Mouse (Mus musculus): ENCODE data around the gene A530064D06Rik. TPM values are rescaled to one million over a fixed set of nuclear protein-coding genes. Genes with fewer than 3 reads are reported as not detected.

A530064D06Rik gene
- polyA plus RNA-seq, 1 experiment = 0.07 TPM

DNA sequence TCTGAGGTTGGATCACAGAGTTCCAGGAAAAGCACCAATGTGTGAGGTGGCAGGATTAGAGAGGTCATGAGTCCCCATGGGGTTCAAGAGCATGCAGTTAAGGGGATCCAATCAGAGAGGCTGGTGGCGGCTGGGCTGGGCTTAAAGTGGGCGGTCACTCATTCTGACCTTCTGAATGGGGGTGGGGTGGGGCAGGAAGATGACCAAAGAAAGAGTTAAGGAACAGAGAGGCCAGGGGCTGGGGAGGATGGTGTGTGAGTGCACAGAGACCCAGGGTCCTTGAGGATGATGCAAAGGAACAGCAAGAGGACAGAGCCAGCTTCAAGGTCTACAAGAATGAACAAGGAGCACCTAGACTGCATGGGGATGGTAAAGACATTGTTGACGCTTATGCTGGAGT lies 58.6 kb downstream of the A530064D06Rik start:
- no peaks in the 10 kb centered on the region for H3K4me1 ChIP-seq (ENCODE audit: control insufficient read depth, insufficient read depth, low read length)
- no peak overlapping the region for H3K4me3 ChIP-seq (ENCODE audit: control insufficient read depth, low read depth, low read length)
- H3K36me3 ChIP-seq (ENCODE audit: control insufficient read depth, insufficient read depth, low read length) = no peaks in the 10 kb centered on the region
- TF ChIP-seq POLR2A (IDR thresholded peaks at IDR 0.05; ENCODE audit: control insufficient read depth, low read depth, low read length) (no peak), CTCF (IDR thresholded peaks at IDR 0.05; ENCODE audit: control insufficient read depth, insufficient read depth, insufficient replicate concordance, low read depth, low read length) (no peak)
- no peaks in the 10 kb centered on the region for H3K27me3 ChIP-seq (ENCODE audit: control insufficient read depth, insufficient read depth, low read length)
- H3K27ac ChIP-seq (ENCODE audit: control insufficient read depth, insufficient read depth, low read depth, low read length) = no peak overlapping the region

DNA sequence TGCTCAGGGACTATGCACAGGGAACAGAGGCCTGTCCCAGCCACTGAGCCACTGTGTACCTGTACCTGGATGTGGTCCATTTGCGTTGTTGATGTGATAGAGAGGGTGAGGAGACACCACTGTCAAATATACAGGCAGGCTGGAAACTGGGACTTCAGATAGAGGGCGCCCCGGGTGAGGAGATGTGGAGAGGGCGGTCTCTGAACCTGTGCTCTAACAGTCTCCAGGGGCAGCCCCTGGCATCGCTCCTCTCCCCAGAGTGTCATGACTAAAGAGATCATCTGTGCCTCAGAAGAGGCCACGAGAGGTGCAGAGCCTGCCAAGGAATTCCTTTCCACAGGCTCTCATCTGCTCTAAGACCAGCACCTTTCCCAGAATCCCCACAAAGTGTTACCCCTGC lies 59.2 kb downstream of the A530064D06Rik start:
- Histone ChIP-seq H3K4me3 (ENCODE audit: control insufficient read depth, low read depth, low read length) (no peak overlapping the region), H3K36me3 (ENCODE audit: control insufficient read depth, insufficient read depth, low read length) (no peaks in the 10 kb centered on the region), H3K4me1 (ENCODE audit: control insufficient read depth, insufficient read depth, low read length) (no peaks in the 10 kb centered on the region), H3K27ac (ENCODE audit: control insufficient read depth, insufficient read depth, low read depth, low read length) (no peak overlapping the region), H3K27me3 (ENCODE audit: control insufficient read depth, insufficient read depth, low read length) (no peaks in the 10 kb centered on the region)
- no peak for TF ChIP-seq POLR2A (IDR thresholded peaks at IDR 0.05; ENCODE audit: control insufficient read depth, low read depth, low read length)
- no peak for TF ChIP-seq CTCF (IDR thresholded peaks at IDR 0.05; ENCODE audit: control insufficient read depth, insufficient read depth, insufficient replicate concordance, low read depth, low read length)

DNA sequence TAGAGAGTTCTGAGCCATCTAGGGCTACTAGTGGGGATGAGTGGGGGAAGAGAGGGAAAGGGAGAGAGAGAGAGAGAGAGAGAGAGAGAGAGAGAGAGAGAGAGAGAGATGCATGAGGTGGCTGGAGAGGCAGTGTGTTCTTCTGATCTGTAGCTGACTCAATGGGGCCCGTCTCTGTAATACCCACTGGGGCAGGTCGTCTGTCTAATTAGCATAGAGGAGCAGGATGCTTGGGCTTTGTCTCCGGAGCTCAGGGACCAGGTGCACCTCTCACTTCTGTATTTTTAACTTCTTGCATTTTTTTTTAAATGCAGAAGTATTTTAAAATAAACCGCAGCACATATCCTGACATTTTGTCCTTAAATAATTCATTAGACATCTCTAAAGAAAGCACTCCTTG lies 59.7 kb downstream of the A530064D06Rik start:
- no peaks in the 10 kb centered on the region for H3K4me1 ChIP-seq (ENCODE audit: control insufficient read depth, insufficient read depth, low read length)
- H3K27me3 ChIP-seq (ENCODE audit: control insufficient read depth, insufficient read depth, low read length) = no peaks in the 10 kb centered on the region
- H3K36me3 ChIP-seq (ENCODE audit: control insufficient read depth, insufficient read depth, low read length) = no peaks in the 10 kb centered on the region
- TF ChIP-seq POLR2A (IDR thresholded peaks at IDR 0.05; ENCODE audit: control insufficient read depth, low read depth, low read length) = no peak
- no peak for TF ChIP-seq CTCF (IDR thresholded peaks at IDR 0.05; ENCODE audit: control insufficient read depth, insufficient read depth, insufficient replicate concordance, low read depth, low read length)
- H3K4me3 ChIP-seq (ENCODE audit: control insufficient read depth, low read depth, low read length) = no peak overlapping the region
- H3K27ac ChIP-seq (ENCODE audit: control insufficient read depth, insufficient read depth, low read depth, low read length) = no peak overlapping the region

GRCm38 (mm10) chr17:48100441-48101417 lies 66.3 kb downstream of the A530064D06Rik start:
- H3K27ac ChIP-seq (ENCODE audit: control insufficient read depth, insufficient read depth, low read depth, low read length) = no peak overlapping the region
- no peak overlapping the region for H3K4me3 ChIP-seq (ENCODE audit: control insufficient read depth, low read depth, low read length)
- H3K4me1 ChIP-seq (ENCODE audit: control insufficient read depth, insufficient read depth, low read length) = peaks cover 25% of the 10 kb centered on the region
- TF ChIP-seq POLR2A (IDR thresholded peaks at IDR 0.05; ENCODE audit: control insufficient read depth, low read depth, low read length) (no peak), CTCF (IDR thresholded peaks at IDR 0.05; ENCODE audit: control insufficient read depth, insufficient read depth, insufficient replicate concordance, low read depth, low read length) (peak; percentile 97)
- no peaks in the 10 kb centered on the region; the same call in none of the 2 replicates for H3K27me3 ChIP-seq (ENCODE audit: control insufficient read depth, insufficient read depth, low read length)
- H3K36me3 ChIP-seq (ENCODE audit: control insufficient read depth, insufficient read depth, low read length) = no peaks in the 10 kb centered on the region

- Histone ChIP-seq H3K27me3 (ENCODE audit: control insufficient read depth, insufficient read depth, low read length) (no peaks in the 10 kb centered on the region; the same call in none of the 2 replicates), H3K4me3 (ENCODE audit: control insufficient read depth, low read depth, low read length) (no peak overlapping the region), H3K36me3 (ENCODE audit: control insufficient read depth, insufficient read depth, low read length) (no peaks in the 10 kb centered on the region), H3K27ac (ENCODE audit: control insufficient read depth, insufficient read depth, low read depth, low read length) (no peak overlapping the region), H3K4me1 (ENCODE audit: control insufficient read depth, insufficient read depth, low read length) (peaks cover 33% of the 10 kb centered on the region)
- TF ChIP-seq CTCF (IDR thresholded peaks at IDR 0.05; ENCODE audit: control insufficient read depth, insufficient read depth, insufficient replicate concordance, low read depth, low read length) (no peak), POLR2A (IDR thresholded peaks at IDR 0.05; ENCODE audit: control insufficient read depth, low read depth, low read length) (no peak)
Measured at GRCm38 (mm10) chr17:48099312-48099711, 67.8 kb downstream of the A530064D06Rik start.

Other genes starting within 250 kb of the A530064D06Rik start
- 7.6 and 7.8 TPM in 2 replicates for gene Foxp4, start 242.6 kb downstream of the A530064D06Rik start, polyA plus RNA-seq (2012; rRNA removed)
- 19.1 and 19.7 TPM in 2 replicates for gene 1700122O11Rik, start 129.0 kb downstream of the A530064D06Rik start, polyA plus RNA-seq (2012; rRNA removed)
- gene 1700067P10Rik, start 78.0 kb downstream of the A530064D06Rik start, polyA plus RNA-seq (2012; rRNA removed) = 159 and 164 TPM in 2 replicates
- not detected in 2 replicates for gene 9830107B12Rik, start 21.0 kb downstream of the A530064D06Rik start, polyA plus RNA-seq (2012; rRNA removed)
- gene Trem1, start 65.5 kb upstream of the A530064D06Rik start, polyA plus RNA-seq (2012; rRNA removed) = 2.1 and 2.6 TPM in 2 replicates
- gene Trem3, start 80.5 kb upstream of the A530064D06Rik start, polyA plus RNA-seq (2012; rRNA removed) = not detected in 2 replicates
- gene Treml4, start 97.0 kb upstream of the A530064D06Rik start, polyA plus RNA-seq (2012; rRNA removed) = 0.16 TPM in 1 of 2 replicates, not detected in the other
- gene Treml2, start 132.2 kb upstream of the A530064D06Rik start, polyA plus RNA-seq (2012; rRNA removed) = not detected in 2 replicates
- 7.8 and 9.8 TPM in 2 replicates for gene B430306N03Rik, start 148.9 kb upstream of the A530064D06Rik start, polyA plus RNA-seq (2012; rRNA removed)
- 1.3 and 2.4 TPM in 2 replicates for gene Trem2, start 179.1 kb upstream of the A530064D06Rik start, polyA plus RNA-seq (2012; rRNA removed)
- 0.17 TPM in 1 of 2 replicates, not detected in the other for gene Treml1, start 192.6 kb upstream of the A530064D06Rik start, polyA plus RNA-seq (2012; rRNA removed)
- gene Nfya, start 242.6 kb upstream of the A530064D06Rik start, polyA plus RNA-seq (2012; rRNA removed) = 73.1 and 73.8 TPM in 2 replicates
- 16.3 and 19.2 TPM in 2 replicates for gene Oard1, start 242.7 kb upstream of the A530064D06Rik start, polyA plus RNA-seq (2012; rRNA removed)